Mouse (Mus musculus) liver, adult 2 months (tissue): ENCODE data around the gene Zfp853.

Experiments used
- CTCF ChIP-seq: fragments of 200-500 bp; IDR thresholded peaks from 2 replicates; pipeline ENCODE4 v1.5.1; 2011; ENCODE audit warnings: low read depth, low read length, control low read depth
- POLR2A ChIP-seq: fragments of 200-500 bp; IDR thresholded peaks from 2 replicates; pipeline ENCODE4 v1.6.1; 2011; ENCODE audit warnings: low read length, control low read depth; ENCODE audit not compliant: insufficient read depth; ENCODE audit errors: extremely low read depth

DNA sequence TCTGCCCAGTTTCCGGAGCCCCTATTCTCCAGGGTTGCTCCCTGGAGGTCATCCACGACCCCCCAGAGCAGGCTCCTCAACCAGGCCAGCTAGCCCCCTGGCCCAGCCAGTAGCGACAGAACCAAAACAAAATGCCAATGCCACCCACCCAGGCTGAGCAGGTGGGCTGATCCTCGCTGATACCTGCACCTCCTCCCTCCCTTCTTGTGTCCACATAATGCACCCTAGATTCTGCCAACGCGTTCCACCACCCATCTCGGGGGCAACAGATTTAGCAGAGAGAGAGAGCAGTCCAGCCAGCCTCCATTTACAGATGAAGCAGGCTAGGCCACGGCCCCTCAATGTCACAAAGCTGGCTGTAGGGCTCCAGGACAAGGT, 24.4 kb downstream of the Zfp853 start:
- TF ChIP-seq POLR2A (no peak), CTCF (no peak)
